Comparison of ENCODE assay signal across 9 mouse cellular contexts in genomic region chr12:71768890-71769289, GRCm38 (mm10).
DNase-seq lines count a peak whose midpoint lies in the region; ATAC-seq and TF ChIP-seq lines count a peak whose summit lies in the region.
"Had no signal": no experiment of that assay in that cellular context is flagged by ENCODE, and none has a peak within 500 bp of the region (broad histone marks: within the 10 kb centered on the region; RNA-seq: fewer than 3 reads in every experiment).

No protein-coding gene starts in this region.

- no peaks in the 10 kb centered on the region for H3K27me3 ChIP-seq in heart, embryonic 13.5 days (replicated peaks)
- no peaks in the 10 kb centered on the region for H3K27me3 ChIP-seq in hindbrain, embryonic 13.5 days
- H3K27me3 ChIP-seq in midbrain, embryonic 10.5 days (ENCODE audit: low read depth, poor library complexity, severe bottlenecking) = no peaks in the 10 kb centered on the region

- H3K27ac ChIP-seq in heart, embryonic 13.5 days (replicated peaks) = no peak overlapping the region
- no peak overlapping the region for H3K27ac ChIP-seq in hindbrain, embryonic 13.5 days
- peak overlapping the region; percentile 33; the same call in 1 of the 2 replicates for H3K27ac ChIP-seq in midbrain, embryonic 10.5 days (replicated peaks)

- peaks cover 6% of the 10 kb centered on the region; the same call in 1 of the 2 replicates for H3K9me3 ChIP-seq in heart, embryonic 13.5 days
- H3K9me3 ChIP-seq in hindbrain, embryonic 13.5 days = no peaks in the 10 kb centered on the region
- H3K9me3 ChIP-seq in midbrain, embryonic 10.5 days (replicated peaks) = no peaks in the 10 kb centered on the region

- no peak for TF ChIP-seq CTCF in brain, embryonic 14.5 days (IDR thresholded peaks at IDR 0.05; ENCODE audit: borderline replicate concordance, extremely low read depth, insufficient read depth, insufficient read length)

- TF ChIP-seq POLR2A in brain, embryonic 14.5 days (IDR thresholded peaks at IDR 0.05; ENCODE audit: borderline replicate concordance, extremely low read depth, insufficient read depth, insufficient read length, poor library complexity, severe bottlenecking) = no peak

- no peak for ATAC-seq in heart, embryonic 13.5 days (ENCODE audit: extremely low read depth, insufficient number of reproducible peaks, low FRiP score, low TSS enrichment)
- no peak for ATAC-seq in hindbrain, embryonic 13.5 days (ENCODE audit: low FRiP score)
- no peak for ATAC-seq in CD4-positive, CD25-positive, alpha-beta regulatory T cell, adult 4 months

- H3K4me3 ChIP-seq in heart, embryonic 13.5 days = peak overlapping the region; percentile 46
- H3K4me3 ChIP-seq in hindbrain, embryonic 13.5 days = no peak overlapping the region
- peak overlapping the region; percentile 41 for H3K4me3 ChIP-seq in midbrain, embryonic 10.5 days
- H3K4me3 ChIP-seq: erythroblast, embryonic 14.5 days had no signal

- DNase-seq in heart, adult 11 months = no peak
- peak; percentile 35 for DNase-seq in brain, embryonic 14.5 days (ENCODE audit: low read depth)
- DNase-seq in midbrain, embryonic 10.5 days (ENCODE audit: low spot score) = no peak
- DNase-seq in thymus, postnatal 4 days = no peak
- no peak for DNase-seq in spleen, postnatal 10 days (ENCODE audit: low spot score in 2 of 2)

- H3K36me3 ChIP-seq in heart, embryonic 13.5 days = no peaks in the 10 kb centered on the region
- H3K36me3 ChIP-seq in hindbrain, embryonic 13.5 days = no peaks in the 10 kb centered on the region
- no peaks in the 10 kb centered on the region for H3K36me3 ChIP-seq in midbrain, embryonic 10.5 days

- peak overlapping the region; percentile 71 for H3K4me2 ChIP-seq in heart, embryonic 13.5 days
- peak overlapping the region; percentile 41 for H3K4me2 ChIP-seq in hindbrain, embryonic 13.5 days

- WGBS in heart, embryonic 13.5 days = 32% methylated on average over 9 of the region's 9 CpGs
- 38% methylated on average over 9 of the region's 9 CpGs for WGBS in hindbrain, embryonic 13.5 days
- 32% methylated on average over 9 of the region's 9 CpGs for WGBS in midbrain, embryonic 10.5 days

- H3K9ac ChIP-seq in heart, embryonic 13.5 days = peak overlapping the region; percentile 75
- H3K9ac ChIP-seq in hindbrain, embryonic 13.5 days = no peak overlapping the region

- H3K4me1 ChIP-seq in heart, embryonic 13.5 days = peaks cover 15% of the 10 kb centered on the region
- no peaks in the 10 kb centered on the region for H3K4me1 ChIP-seq in hindbrain, embryonic 13.5 days (replicated peaks)
- peaks cover 20% of the 10 kb centered on the region for H3K4me1 ChIP-seq in midbrain, embryonic 10.5 days
